Mouse (Mus musculus): ENCODE data around the gene Chil5. TPM values are rescaled to one million over a fixed set of nuclear protein-coding genes. Genes with fewer than 3 reads are reported as not detected.
A peak's percentile ranks its signal among the peaks of the same experiment; 100 is the strongest.
"Not testable (repeated sequence)": the region's sequence is repeated elsewhere in the genome, so short reads cannot be mapped to it uniquely, and the experiment has no call there.

Chil5 gene
- total and polyA plus RNA-seq, 3 experiments = 0.12 TPM; not detected in 2

DNA sequence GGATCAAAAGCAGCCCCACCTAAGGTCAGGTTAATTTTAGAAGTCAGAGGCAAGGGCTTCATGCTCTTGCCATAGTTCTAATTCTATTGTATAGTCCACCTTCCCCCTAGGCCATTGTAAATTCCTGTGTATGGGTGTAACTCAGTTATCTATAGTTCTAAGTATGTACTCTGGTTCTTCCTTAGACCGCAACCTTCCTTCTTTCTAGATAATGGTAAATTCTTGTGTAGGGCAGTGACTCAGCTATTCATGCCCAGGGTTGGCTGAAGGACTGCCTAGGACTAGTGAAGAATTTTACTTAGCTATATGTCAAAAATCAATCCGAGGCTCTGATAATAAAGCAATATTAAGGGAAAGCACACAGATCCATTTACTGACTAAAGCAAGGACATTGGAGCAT lies 7.7 kb upstream of the Chil5 start:
- H3K27ac ChIP-seq = no peak overlapping the region
- intact Hi-C loops (cut with DNase I) = no loop called here
- WGBS = 65% methylated on average over 2 of the region's 2 CpGs

DNA sequence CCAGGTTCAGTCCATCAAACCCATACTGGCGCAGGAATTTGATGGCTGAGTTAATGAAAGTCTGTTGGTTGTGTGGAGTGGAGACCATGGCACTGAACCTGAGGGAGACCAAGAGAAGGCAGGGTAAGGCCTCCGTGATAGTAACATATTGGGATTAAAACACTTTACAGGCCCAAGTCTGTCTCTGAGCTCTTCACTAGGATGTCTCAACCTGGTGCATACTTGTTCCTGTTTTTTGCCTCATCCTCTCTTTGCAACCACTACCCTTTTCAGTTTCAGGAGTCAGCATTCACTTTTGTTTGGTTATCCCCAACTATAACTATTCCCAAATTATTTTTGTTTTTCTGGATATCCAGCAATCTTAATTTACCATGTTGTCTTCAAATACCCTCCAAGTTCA lies 8.5 kb downstream of the Chil5 start:
- intact Hi-C loops (cut with DNase I) = no loop called here
- DNase-seq = no peak

More for the DNA sequence above, 7.7 kb upstream of the Chil5 start:
- H3K36me3 ChIP-seq (ENCODE audit: control insufficient read depth, insufficient read depth, low read length) = no peaks in the 10 kb centered on the region
- H3K9ac ChIP-seq (ENCODE audit: low read depth, low read length) = no peak overlapping the region
- H3K79me2 ChIP-seq (replicated peaks; ENCODE audit: control insufficient read depth, insufficient read depth, low read length) = no peaks in the 10 kb centered on the region
- no peak overlapping the region for H3K4me3 ChIP-seq
- no peak for TF ChIP-seq EP300 (IDR thresholded peaks at IDR 0.05; ENCODE audit: insufficient read depth, low read depth, low read length)
- no peak for TF ChIP-seq CTCF (IDR thresholded peaks at IDR 0.05)
- TF ChIP-seq POLR2A (IDR thresholded peaks at IDR 0.05; ENCODE audit: insufficient read depth, low read depth, low read length) = no peak
- H3K27me3 ChIP-seq (ENCODE audit: control insufficient read depth, insufficient read depth, low read length) = no peaks in the 10 kb centered on the region
- H3K4me1 ChIP-seq (ENCODE audit: control insufficient read depth, insufficient read depth, low read length) = no peaks in the 10 kb centered on the region
- no peak for DNase-seq

GRCm38 (mm10) chr3:106021840-106022239 lies 10.8 kb downstream of the Chil5 start:
- DNase-seq = no peak
- H3K36me3 ChIP-seq (ENCODE audit: control insufficient read depth, insufficient read depth, low read length) = no peaks in the 10 kb centered on the region
- no peaks in the 10 kb centered on the region for H3K4me1 ChIP-seq (ENCODE audit: control insufficient read depth, insufficient read depth, low read length)
- no peak overlapping the region for H3K9ac ChIP-seq (ENCODE audit: low read depth, low read length)
- intact Hi-C loops (cut with DNase I) = no loop called here
- no peaks in the 10 kb centered on the region for H3K79me2 ChIP-seq (replicated peaks; ENCODE audit: control insufficient read depth, insufficient read depth, low read length)
- H3K4me3 ChIP-seq = no peak overlapping the region
- TF ChIP-seq CTCF (IDR thresholded peaks at IDR 0.05) (peak; percentile 54), EP300 (IDR thresholded peaks at IDR 0.05; ENCODE audit: insufficient read depth, low read depth, low read length) (no peak), POLR2A (IDR thresholded peaks at IDR 0.05; ENCODE audit: insufficient read depth, low read depth, low read length) (no peak)
- no peak overlapping the region for H3K27ac ChIP-seq
- no peaks in the 10 kb centered on the region for H3K27me3 ChIP-seq (ENCODE audit: control insufficient read depth, insufficient read depth, low read length)

More for the DNA sequence above, 8.5 kb downstream of the Chil5 start:
- WGBS = 72% methylated on average over 2 of the region's 2 CpGs
- H3K9ac ChIP-seq (ENCODE audit: low read depth, low read length) = no peak overlapping the region
- H3K27me3 ChIP-seq (ENCODE audit: control insufficient read depth, insufficient read depth, low read length) = no peaks in the 10 kb centered on the region
- H3K4me3 ChIP-seq = no peak overlapping the region
- H3K36me3 ChIP-seq (ENCODE audit: control insufficient read depth, insufficient read depth, low read length) = no peaks in the 10 kb centered on the region
- H3K27ac ChIP-seq = no peak overlapping the region
- TF ChIP-seq POLR2A (IDR thresholded peaks at IDR 0.05; ENCODE audit: insufficient read depth, low read depth, low read length) (no peak), EP300 (IDR thresholded peaks at IDR 0.05; ENCODE audit: insufficient read depth, low read depth, low read length) (no peak), CTCF (IDR thresholded peaks at IDR 0.05) (no peak)
- H3K4me1 ChIP-seq (ENCODE audit: control insufficient read depth, insufficient read depth, low read length) = no peaks in the 10 kb centered on the region
- no peaks in the 10 kb centered on the region for H3K79me2 ChIP-seq (replicated peaks; ENCODE audit: control insufficient read depth, insufficient read depth, low read length)

GRCm38 (mm10) chr3:106014546-106014945 lies 18.1 kb downstream of the Chil5 start, which contains the start of gene Pifo:
Gene Pifo, minus strand, starts transcription at chr3:106014646.
- DNase-seq = no peak
- Histone ChIP-seq H3K27ac (no peak within 1 kb of the TSS), H3K9ac (ENCODE audit: low read depth, low read length) (no peak within 1 kb of the TSS), H3K4me1 (ENCODE audit: control insufficient read depth, insufficient read depth, low read length) (no peaks in the 10 kb centered on the region), H3K4me3 (no peak within 1 kb of the TSS), H3K27me3 (ENCODE audit: control insufficient read depth, insufficient read depth, low read length) (no peaks in the 10 kb centered on the region), H3K79me2 (replicated peaks; ENCODE audit: control insufficient read depth, insufficient read depth, low read length) (no peaks in the 10 kb centered on the region), H3K36me3 (ENCODE audit: control insufficient read depth, insufficient read depth, low read length) (no peaks in the 10 kb centered on the region)
- TF ChIP-seq CTCF (IDR thresholded peaks at IDR 0.05) = no peak
- no peak for TF ChIP-seq POLR2A (IDR thresholded peaks at IDR 0.05; ENCODE audit: insufficient read depth, low read depth, low read length)
- no peak for TF ChIP-seq EP300 (IDR thresholded peaks at IDR 0.05; ENCODE audit: insufficient read depth, low read depth, low read length)
- intact Hi-C loops (cut with DNase I) = no loop called here
- WGBS = 81% methylated on average over 2 of the region's 2 CpGs

- DNase-seq; H3K36me3 ChIP-seq (ENCODE audit: control insufficient read depth, insufficient read depth, low read length); H3K27ac ChIP-seq; H3K9ac ChIP-seq (ENCODE audit: low read depth, low read length); H3K4me1 ChIP-seq (ENCODE audit: control insufficient read depth, insufficient read depth, low read length); H3K4me3 ChIP-seq; H3K79me2 ChIP-seq (replicated peaks; ENCODE audit: control insufficient read depth, insufficient read depth, low read length); H3K27me3 ChIP-seq (ENCODE audit: control insufficient read depth, insufficient read depth, low read length); intact Hi-C loops (cut with DNase I): not testable (repeated sequence)
- 58% methylated on average over 10 of the region's 10 CpGs for WGBS
These were observed 29.3 kb downstream of the Chil5 start for GRCm38 (mm10) chr3:106003360-106003759.

DNA sequence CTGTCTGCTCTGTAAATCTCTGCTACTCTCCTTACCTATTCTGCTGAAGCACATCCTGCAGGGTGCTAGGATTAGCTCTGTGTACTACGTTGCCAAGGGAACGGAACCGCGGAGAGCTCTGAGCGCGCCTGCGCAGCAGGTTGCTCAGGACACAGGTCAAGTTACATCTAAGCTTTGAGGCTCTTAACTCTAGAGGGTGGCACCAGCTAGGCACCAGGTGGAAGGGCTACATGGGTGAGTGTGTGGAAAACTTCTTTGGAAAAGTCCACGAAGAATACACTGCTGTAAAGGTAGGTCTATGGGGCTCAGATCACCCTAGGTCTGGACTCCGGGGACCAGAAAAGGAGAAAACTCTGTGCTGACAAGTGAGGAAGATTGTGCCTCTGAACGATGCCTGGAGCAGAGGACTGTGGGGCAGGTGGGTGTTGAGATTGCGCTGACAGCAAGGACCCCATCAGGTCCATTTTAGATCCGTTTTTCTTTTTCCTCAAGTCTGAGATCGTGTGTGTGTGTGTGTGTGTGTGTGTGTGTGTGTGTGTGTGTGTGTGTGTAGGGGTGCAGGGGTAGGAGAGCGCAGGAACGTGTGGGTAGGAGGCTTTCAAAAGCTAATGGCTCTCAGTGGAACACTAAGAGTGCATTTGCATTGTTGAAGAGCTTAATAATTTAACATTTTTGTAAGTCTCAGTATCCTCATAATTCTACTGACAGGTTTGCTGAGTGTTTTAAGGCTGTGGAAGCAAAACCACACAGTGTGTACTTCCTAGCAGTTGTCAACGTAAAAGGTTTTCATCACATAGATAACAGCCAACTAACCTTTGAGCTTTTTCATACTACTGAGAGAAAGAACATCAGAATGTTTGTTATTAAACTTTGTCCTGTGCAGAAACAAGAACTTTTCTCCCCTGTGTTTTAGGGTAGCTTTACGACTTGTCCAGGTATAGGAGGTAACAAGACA lies 30.9 kb downstream of the Chil5 start:
- no peaks in the 10 kb centered on the region for H3K4me1 ChIP-seq (ENCODE audit: control insufficient read depth, insufficient read depth, low read length)
- H3K36me3 ChIP-seq (ENCODE audit: control insufficient read depth, insufficient read depth, low read length) = no peaks in the 10 kb centered on the region
- 24% methylated on average over 17 of the region's 17 CpGs for WGBS
- no peak overlapping the region for H3K9ac ChIP-seq (ENCODE audit: low read depth, low read length)
- no peak overlapping the region for H3K27ac ChIP-seq
- intact Hi-C loops (cut with DNase I) = no loop called here
- peak in 1 of 2 experiments; percentile 31 for DNase-seq
- TF ChIP-seq CTCF (IDR thresholded peaks at IDR 0.05) = no peak
- no peak for TF ChIP-seq EP300 (IDR thresholded peaks at IDR 0.05; ENCODE audit: insufficient read depth, low read depth, low read length)
- no peak for TF ChIP-seq POLR2A (IDR thresholded peaks at IDR 0.05; ENCODE audit: insufficient read depth, low read depth, low read length)
- H3K4me3 ChIP-seq = no peak overlapping the region
- H3K79me2 ChIP-seq (replicated peaks; ENCODE audit: control insufficient read depth, insufficient read depth, low read length) = no peaks in the 10 kb centered on the region
- no peaks in the 10 kb centered on the region for H3K27me3 ChIP-seq (ENCODE audit: control insufficient read depth, insufficient read depth, low read length)

Data from heart, adult 2 months (tissue).